Mouse (Mus musculus) adrenal gland, adult 8-10 months (tissue): ENCODE data around the gene Rplp2. TPM values are rescaled to one million over a fixed set of nuclear protein-coding genes. Genes with fewer than 3 reads are reported as not detected.

Experiments used
- DNase-seq: peaks from one replicate; pipeline ENCODE4 v3.0.0; 2022
- total RNA-seq, 4 experiments: library from RNA; stranded (reverse); gene quantifications; 2 replicates each; pipeline ENCODE4 v1.2.4; 2022

Gene Rplp2
- total RNA-seq, 4 experiments from 2014 or later: 998 to 1,129 (median 1,024) TPM

- DNase-seq: peak; percentile 85
These were observed 21.5 kb downstream of the Rplp2 start for GRCm38 (mm10) chr7:141468522-141469211.

GRCm38 (mm10) chr7:141469352-141469751 lies 22.2 kb downstream of the Rplp2 start:
- peak; percentile 31 for DNase-seq

GRCm38 (mm10) chr7:141469901-141470636 lies 22.9 kb downstream of the Rplp2 start:
- DNase-seq: peak; percentile 33

GRCm38 (mm10) chr7:141470637-141470944 lies 23.4 kb downstream of the Rplp2 start:
- DNase-seq: no peak

- no peak for DNase-seq
These were observed 24.1 kb downstream of the Rplp2 start for GRCm38 (mm10) chr7:141471236-141471635.

- peak; percentile 56 for DNase-seq
These were observed 25.1 kb downstream of the Rplp2 start for GRCm38 (mm10) chr7:141472226-141472625.

GRCm38 (mm10) chr7:141472763-141473162 lies 25.6 kb downstream of the Rplp2 start:
- DNase-seq: peak; percentile 26

- DNase-seq: no peak
These were observed 27.0 kb downstream of the Rplp2 start for GRCm38 (mm10) chr7:141474160-141474559.

- DNase-seq: peak; percentile 78
These were observed 28.0 kb downstream of the Rplp2 start, which contains the start of the genes Polr2l and Tspan4 for GRCm38 (mm10) chr7:141475011-141475804. TSS of gene Polr2l (minus strand) at chr7:141475132. TSS of gene Tspan4 (plus strand) at chr7:141475240.

- no peak for DNase-seq
These were observed 28.6 kb downstream of the Rplp2 start for GRCm38 (mm10) chr7:141475805-141476158.

- DNase-seq: peak; percentile 94
These were observed 29.2 kb downstream of the Rplp2 start for GRCm38 (mm10) chr7:141476226-141476980.

- no peak for DNase-seq
These were observed 29.8 kb downstream of the Rplp2 start for GRCm38 (mm10) chr7:141476981-141477370.

GRCm38 (mm10) chr7:141477578-141478269 lies 30.6 kb downstream of the Rplp2 start:
- no peak for DNase-seq

- peak; percentile 59 for DNase-seq
These were observed 31.1 kb downstream of the Rplp2 start for GRCm38 (mm10) chr7:141478270-141478748.

- peak; percentile 51 for DNase-seq
These were observed 33.8 kb downstream of the Rplp2 start for GRCm38 (mm10) chr7:141480842-141481497.

- DNase-seq: peak; percentile 50
These were observed 34.6 kb downstream of the Rplp2 start for GRCm38 (mm10) chr7:141481498-141482401.

- DNase-seq: no peak
These were observed 35.4 kb downstream of the Rplp2 start for GRCm38 (mm10) chr7:141482531-141483024.

GRCm38 (mm10) chr7:141483114-141483653 lies 36.0 kb downstream of the Rplp2 start:
- no peak for DNase-seq
